Mouse (Mus musculus) megakaryocyte, embryonic 14.5 days (primary cell): ENCODE measurements around the gene Gnat2.

Experiments
- FLI1 ChIP-seq: IDR thresholded peaks from 2 replicates; pipeline ENCODE4 v1.6.1; 2012; ENCODE audit warnings: low read length, inconsistent platforms, mixed read lengths
- GATA1 ChIP-seq: IDR thresholded peaks from 3 replicates; pipeline ENCODE4 v1.6.1; 2012; ENCODE audit warnings: mixed read lengths, low read length, inconsistent platforms, borderline replicate concordance

DNA sequence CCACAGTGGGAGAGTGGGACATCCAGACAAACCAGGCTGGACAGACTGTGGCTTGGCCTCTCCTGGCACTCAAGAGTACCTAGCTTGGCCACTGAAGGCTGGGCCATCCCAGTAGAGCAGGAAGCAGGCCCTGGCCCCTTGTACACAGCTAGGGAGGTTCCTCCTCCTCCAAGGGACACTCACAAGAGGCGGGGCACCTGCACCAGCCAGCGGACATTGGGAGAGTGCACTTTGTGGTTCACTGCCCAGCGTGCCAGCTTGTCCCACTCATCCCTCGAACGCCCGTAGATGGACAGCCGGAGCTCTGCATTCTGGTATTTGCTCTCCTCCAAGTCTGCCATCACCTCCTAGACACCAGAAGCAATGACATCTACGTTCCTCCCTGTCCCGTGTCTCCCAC, 15.8 kb upstream of the Gnat2 start:
- TF ChIP-seq FLI1 (no peak), GATA1 (no peak)
